Comparison of ENCODE assay signal across 8 mouse cellular contexts in the genomic region with DNA sequence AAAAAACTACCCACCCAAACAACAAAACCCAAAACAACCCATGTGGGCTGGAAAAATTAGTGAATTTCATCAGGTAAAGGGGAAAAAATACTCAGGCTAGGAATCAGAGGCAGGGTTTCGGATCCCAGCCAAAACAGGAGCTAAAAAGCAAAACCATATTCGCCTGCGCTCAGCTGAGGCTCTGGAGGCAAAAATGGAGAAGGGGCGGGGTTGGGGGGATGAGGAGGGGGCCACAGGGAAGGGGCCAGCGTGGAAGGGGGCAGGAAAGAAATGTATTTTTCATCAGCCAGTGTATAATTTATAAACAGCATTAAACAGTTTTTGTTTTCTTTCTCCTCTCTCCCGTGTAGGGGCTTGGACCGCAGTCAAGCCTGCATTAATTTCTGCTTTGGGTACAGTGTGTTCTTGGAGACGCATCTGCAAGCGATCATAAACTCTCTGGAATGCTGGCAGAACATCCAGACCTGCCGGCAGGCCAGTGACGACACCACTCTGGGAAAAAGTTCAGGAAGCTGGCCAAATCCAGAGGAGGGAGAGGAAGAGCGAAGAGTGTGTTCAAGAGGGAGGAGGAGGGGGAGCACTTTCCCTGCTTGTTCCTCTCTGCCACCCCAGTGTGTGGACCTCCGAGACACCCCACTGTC.
DNase-seq lines count a peak whose midpoint lies in the region; ATAC-seq and TF ChIP-seq lines count a peak whose summit lies in the region.

No protein-coding gene starts in this region.

- H3K79me2 ChIP-seq in heart, adult 2 months (replicated peaks; ENCODE audit: control insufficient read depth, insufficient read depth, low read length), result 0 out of 2 replicates have a peak, but pooled peaks cover 1% of the 10 kb centered on the region

- peak overlapping the region; percentile 100 for H3K27ac ChIP-seq in brown adipose tissue, adult 24 weeks (replicated peaks; ENCODE audit: low read depth, low read length)
- peak overlapping the region; percentile 83 for H3K27ac ChIP-seq in embryonic facial prominence, embryonic 15.5 days (replicated peaks)
- peak overlapping the region; percentile 97 for H3K27ac ChIP-seq in heart, adult 2 months
- peak overlapping the region; percentile 86 for H3K27ac ChIP-seq in midbrain, embryonic 14.5 days (replicated peaks; ENCODE audit: low read depth, low read length)
- peak overlapping the region; percentile 81 for H3K27ac ChIP-seq in testis, adult 2 months (ENCODE audit: control insufficient read depth, insufficient read depth, low read depth, low read length)

- peak; percentile 89 for ATAC-seq in embryonic facial prominence, embryonic 15.5 days (ENCODE audit: insufficient number of reproducible peaks, low FRiP score, low TSS enrichment, low read depth)
- ATAC-seq in midbrain, embryonic 14.5 days (ENCODE audit: low FRiP score, low TSS enrichment), result no peak
- ATAC-seq in megakaryocyte progenitor cell, adult 5-6 weeks (replicated peaks; ENCODE audit: poor library complexity), result no peak

- peaks cover 58% of the 10 kb centered on the region for H3K4me1 ChIP-seq in brown adipose tissue, adult 24 weeks (ENCODE audit: control insufficient read depth, insufficient read depth, insufficient read length, low read length)
- peaks cover 81% of the 10 kb centered on the region for H3K4me1 ChIP-seq in embryonic facial prominence, embryonic 15.5 days
- peaks cover 61% of the 10 kb centered on the region for H3K4me1 ChIP-seq in heart, adult 2 months (ENCODE audit: control insufficient read depth, insufficient read depth, low read length)
- H3K4me1 ChIP-seq in midbrain, embryonic 14.5 days (ENCODE audit: control insufficient read depth, insufficient read depth, low read length), result peaks cover 74% of the 10 kb centered on the region
- H3K4me1 ChIP-seq in testis, adult 2 months (ENCODE audit: control insufficient read depth, insufficient read depth, low read length), result peaks cover 4% of the 10 kb centered on the region

- peak; percentile 100 for TF ChIP-seq EP300 in heart, adult 2 months (IDR thresholded peaks at IDR 0.05; ENCODE audit: insufficient read depth, low read depth, low read length)

- peak; percentile 74 for TF ChIP-seq POLR2A in heart, adult 2 months (IDR thresholded peaks at IDR 0.05; ENCODE audit: insufficient read depth, low read depth, low read length)
- TF ChIP-seq POLR2A in testis, adult 2 months (IDR thresholded peaks at IDR 0.05; ENCODE audit: control insufficient read depth, low read depth, low read length), result no peak

- DNase-seq in heart, adult 2 months, result peak; percentile 90 to 95
- DNase-seq in kidney, adult 18-20 months, result peak; percentile 95
- DNase-seq in left cerebral cortex, postnatal 14 days (ENCODE audit: low spot score in 2 of 2), result peak; percentile 92 to 96
- peak; percentile 75 for DNase-seq in midbrain, embryonic 14.5 days

- H3K4me3 ChIP-seq in brown adipose tissue, adult 24 weeks (ENCODE audit: insufficient read depth, low read depth, low read length), result peak overlapping the region; percentile 4; the same call in 1 of the 2 replicates
- H3K4me3 ChIP-seq in embryonic facial prominence, embryonic 15.5 days (replicated peaks), result peak overlapping the region; percentile 6; the same call in 1 of the 2 replicates
- peak overlapping the region; percentile 33 for H3K4me3 ChIP-seq in heart, adult 2 months
- no peak overlapping the region for H3K4me3 ChIP-seq in midbrain, embryonic 14.5 days (replicated peaks; ENCODE audit: low read depth, low read length)
- no peak overlapping the region for H3K4me3 ChIP-seq in testis, adult 2 months (ENCODE audit: control insufficient read depth, low read depth, low read length)

- intact Hi-C loops in heart, adult 2 months (cut with DNase I), result loop anchor here (1.0 kb wide), 2 partner anchors 14 to 88 kb away; no protein-coding TSS in a partner anchor
- intact Hi-C loops in left cerebral cortex, postnatal 14 days (cut with DNase I), result loop anchor here (2.0 to 5.0 kb wide), 5 partner anchors 15 to 99 kb away; a partner anchor contains a TSS

- 8% methylated on average over 13 of the region's 13 CpGs for WGBS in embryonic facial prominence, embryonic 15.5 days
- WGBS in heart, adult 2 months, result 6% methylated on average over 13 of the region's 13 CpGs
- 39% methylated on average over 13 of the region's 13 CpGs for WGBS in midbrain, embryonic 14.5 days

- no peaks in the 10 kb centered on the region for H3K36me3 ChIP-seq in embryonic facial prominence, embryonic 15.5 days
- H3K36me3 ChIP-seq in heart, adult 2 months (ENCODE audit: control insufficient read depth, insufficient read depth, low read length), result peaks cover 52% of the 10 kb centered on the region
- no peaks in the 10 kb centered on the region for H3K36me3 ChIP-seq in midbrain, embryonic 14.5 days (ENCODE audit: control insufficient read depth, insufficient read depth, low read length)
- H3K36me3 ChIP-seq in testis, adult 2 months (ENCODE audit: control insufficient read depth, insufficient read depth, low read length), result no peaks in the 10 kb centered on the region

- no peaks in the 10 kb centered on the region for H3K9me3 ChIP-seq in embryonic facial prominence, embryonic 15.5 days (replicated peaks)
- no peaks in the 10 kb centered on the region for H3K9me3 ChIP-seq in midbrain, embryonic 14.5 days (ENCODE audit: control insufficient read depth, low read length)

- H3K27me3 ChIP-seq in embryonic facial prominence, embryonic 15.5 days, result peaks cover 13% of the 10 kb centered on the region; the same call in 1 of the 2 replicates
- H3K27me3 ChIP-seq in heart, adult 2 months (ENCODE audit: control insufficient read depth, insufficient read depth, low read length), result no peaks in the 10 kb centered on the region
- H3K27me3 ChIP-seq in midbrain, embryonic 14.5 days (ENCODE audit: control insufficient read depth, insufficient read depth, low read length), result no peaks in the 10 kb centered on the region
- H3K27me3 ChIP-seq in testis, adult 2 months (ENCODE audit: control insufficient read depth, insufficient read depth, low read length), result no peaks in the 10 kb centered on the region

- peak overlapping the region; percentile 40 for H3K4me2 ChIP-seq in embryonic facial prominence, embryonic 15.5 days (replicated peaks)
- peak overlapping the region; percentile 34 for H3K4me2 ChIP-seq in midbrain, embryonic 14.5 days (ENCODE audit: low read length)

- TF ChIP-seq CTCF in heart, adult 2 months (IDR thresholded peaks at IDR 0.05), result no peak
- no peak for TF ChIP-seq CTCF in testis, adult 2 months (IDR thresholded peaks at IDR 0.05; ENCODE audit: control insufficient read depth, insufficient read depth, insufficient replicate concordance, low read depth, low read length)

- H3K9ac ChIP-seq in embryonic facial prominence, embryonic 15.5 days, result no peak overlapping the region
- peak overlapping the region; percentile 77 for H3K9ac ChIP-seq in heart, adult 2 months (ENCODE audit: low read depth, low read length)
- H3K9ac ChIP-seq in midbrain, embryonic 14.5 days (replicated peaks; ENCODE audit: low read length), result peak overlapping the region; percentile 23; the same call in 1 of the 2 replicates

Comparison
In these comparisons a context has a peak if more than half of its experiments do, and no peak if none do; other contexts are left out.
1. H3K4me3 ChIP-seq: peak in brown adipose tissue, adult 24 weeks (single experiment), embryonic facial prominence, embryonic 15.5 days (single experiment) and heart, adult 2 months (single experiment); none in midbrain, embryonic 14.5 days (single experiment) and testis, adult 2 months (single experiment).
2. Peak in every context shown above with its lines, with median percentiles within 50 percentile points of each other: H3K27ac ChIP-seq and DNase-seq.